Mouse (Mus musculus) MEL (cell line): ENCODE data around the gene Negr1. TPM values are rescaled to one million over a fixed set of nuclear protein-coding genes. Genes with fewer than 3 reads are reported as not detected.

ENCODE experiments used
- DNase-seq: peaks from one replicate; pipeline ENCODE4 v3.0.0; 2011; ENCODE audit warnings: low read depth, low spot score
- H3K27ac ChIP-seq: 2 replicates; pipeline ENCODE4 v1.5.1; 2012; ENCODE audit warnings: low read depth, mild to moderate bottlenecking, control low read depth, low read length, moderate library complexity; ENCODE audit not compliant: control insufficient read depth
- H3K27me3 ChIP-seq, 2 experiments: fragments of 150-350 bp in 1 of 2; sonication (generic) in 1 of 2; 2 replicates each; pipeline ENCODE4 v1.6.1; 2012; ENCODE audit warnings: low read length in 2 of 2, mild to moderate bottlenecking in 2 of 2, improper control_type of control experiment in 1 of 2, moderate library complexity in 1 of 2; ENCODE audit not compliant: insufficient read depth in 2 of 2, control insufficient read depth in 1 of 2
- H3K36me3 ChIP-seq, 2 experiments: 2 replicates each; pipeline ENCODE4 v1.6.1; 2012 to 2014; ENCODE audit warnings: low read length in 2 of 2, improper control_type of control experiment in 1 of 2, inconsistent platforms in 1 of 2, mild to moderate bottlenecking in 1 of 2; ENCODE audit not compliant: insufficient read depth in 2 of 2, control insufficient read depth in 1 of 2
- H3K4me1 ChIP-seq, 2 experiments: fragments of 150-350 bp in 1 of 2; sonication (generic) in 1 of 2; 2 replicates each; pipeline ENCODE4 v1.6.1; 2012; ENCODE audit warnings: low read length in 2 of 2, improper control_type of control experiment in 1 of 2, mild to moderate bottlenecking in 1 of 2; ENCODE audit not compliant: insufficient read depth in 2 of 2, control insufficient read depth in 1 of 2
- H3K4me3 ChIP-seq, 2 experiments: fragments of 150-350 bp in 1 of 2; sonication (generic) in 1 of 2; 2 replicates each; pipeline ENCODE4 v1.5.1; 2012; ENCODE audit warnings: low read depth in 2 of 2, low read length in 2 of 2, mild to moderate bottlenecking in 2 of 2, moderate library complexity in 2 of 2, control low read depth in 1 of 2, improper control_type of control experiment in 1 of 2; ENCODE audit not compliant: control insufficient read depth in 1 of 2, insufficient read depth in 1 of 2
- H3K79me2 ChIP-seq: 2 replicates; pipeline ENCODE4 v1.6.1; 2012; ENCODE audit warnings: mild to moderate bottlenecking, low read length, moderate library complexity; ENCODE audit not compliant: control insufficient read depth, poor library complexity, insufficient read depth
- H3K9ac ChIP-seq: 2 replicates; pipeline ENCODE4 v1.6.1; 2012; ENCODE audit warnings: low read depth, mild to moderate bottlenecking, control low read depth, low read length, moderate library complexity; ENCODE audit not compliant: control insufficient read depth, poor library complexity, severe bottlenecking
- H3K9me3 ChIP-seq: fragments of 150-350 bp; sonication (generic); replicated peaks from 2 replicates; pipeline ENCODE4 v1.6.1; 2012; ENCODE audit warnings: mild to moderate bottlenecking, low read length, improper control_type of control experiment, moderate library complexity; ENCODE audit not compliant: insufficient read depth
- BHLHE40 ChIP-seq: IDR thresholded peaks from 2 replicates; pipeline ENCODE4 v1.6.1; 2012; ENCODE audit warnings: low read depth, mild to moderate bottlenecking, inconsistent platforms, low read length, improper control_type of control experiment, borderline replicate concordance
- CTCF ChIP-seq, 3 experiments: IDR thresholded peaks in 2 of 3; conservative IDR thresholded peaks in 1 of 3; 2 replicates each; pipeline ENCODE4 v1.5.1; 2011 to 2012; ENCODE audit warnings: low read length in 3 of 3, low read depth in 2 of 3, mild to moderate bottlenecking in 2 of 3, improper control_type of control experiment in 1 of 3, inconsistent platforms in 1 of 3, mixed read lengths in 1 of 3, moderate library complexity in 1 of 3; ENCODE audit not compliant: control insufficient read depth in 1 of 3, insufficient read depth in 1 of 3, poor library complexity in 1 of 3, severe bottlenecking in 1 of 3
- ELF1 ChIP-seq: IDR thresholded peaks from 2 replicates; pipeline ENCODE4 v1.6.1; 2014; ENCODE audit warnings: low read depth, mild to moderate bottlenecking, inconsistent platforms, low read length, improper control_type of control experiment, moderate library complexity
- EP300 ChIP-seq, 2 experiments: IDR thresholded peaks; 2 replicates each; pipeline ENCODE4 v1.6.1; 2011; ENCODE audit warnings: improper control_type of control experiment in 2 of 2, low read length in 2 of 2, low read depth in 1 of 2, mild to moderate bottlenecking in 1 of 2
- ETS1 ChIP-seq: IDR thresholded peaks from 2 replicates; pipeline ENCODE4 v1.6.1; 2012; ENCODE audit warnings: low read depth, mild to moderate bottlenecking, inconsistent platforms, low read length, improper control_type of control experiment, moderate library complexity
- HCFC1 ChIP-seq: IDR thresholded peaks from 2 replicates; pipeline ENCODE4 v1.6.1; 2012; ENCODE audit warnings: low read depth, mild to moderate bottlenecking, inconsistent platforms, low read length, improper control_type of control experiment, moderate library complexity
- KAT2A ChIP-seq: conservative IDR thresholded peaks from 2 replicates; pipeline ENCODE4 v1.6.1; 2012; ENCODE audit warnings: low read depth, low read length, improper control_type of control experiment, inconsistent platforms
- MAFK ChIP-seq: IDR thresholded peaks from 2 replicates; pipeline ENCODE4 v1.6.1; 2011; ENCODE audit warnings: low read depth, mild to moderate bottlenecking, low read length, improper control_type of control experiment, borderline replicate concordance
- MEF2A ChIP-seq: IDR thresholded peaks from 2 replicates; pipeline ENCODE4 v1.6.1; 2014; ENCODE audit warnings: low read depth, mild to moderate bottlenecking, inconsistent platforms, low read length, improper control_type of control experiment; ENCODE audit not compliant: poor library complexity, insufficient replicate concordance, severe bottlenecking; ENCODE audit errors: extremely low read depth
- MXI1 ChIP-seq: IDR thresholded peaks from 2 replicates; pipeline ENCODE4 v1.6.1; 2011; ENCODE audit warnings: mild to moderate bottlenecking, low read depth, low read length, improper control_type of control experiment
- MYC ChIP-seq: IDR thresholded peaks from 2 replicates; pipeline ENCODE4 v1.6.1; 2011; ENCODE audit warnings: low read depth, mild to moderate bottlenecking, low read length, improper control_type of control experiment, moderate library complexity
- NELFE ChIP-seq: IDR thresholded peaks from 2 replicates; pipeline ENCODE4 v1.6.1; 2011; ENCODE audit warnings: low read depth, low read length, improper control_type of control experiment
- POLR2A ChIP-seq, 2 experiments: IDR thresholded peaks; 2 replicates each; pipeline ENCODE4 v1.6.1; 2011 to 2012; ENCODE audit warnings: low read length in 2 of 2, mild to moderate bottlenecking in 2 of 2, control low read depth in 1 of 2, improper control_type of control experiment in 1 of 2, low read depth in 1 of 2, moderate library complexity in 1 of 2; ENCODE audit not compliant: control insufficient read depth in 1 of 2, insufficient read depth in 1 of 2, poor library complexity in 1 of 2
- RAD21 ChIP-seq: IDR thresholded peaks from 2 replicates; pipeline ENCODE4 v1.6.1; 2011; ENCODE audit warnings: mild to moderate bottlenecking, low read depth, low read length, improper control_type of control experiment
- RCOR1 ChIP-seq: IDR thresholded peaks from 2 replicates; pipeline ENCODE4 v1.6.1; 2012; ENCODE audit warnings: low read depth, mild to moderate bottlenecking, inconsistent platforms, low read length, improper control_type of control experiment
- SIN3A ChIP-seq: IDR thresholded peaks from 2 replicates; pipeline ENCODE4 v1.6.1; 2012; ENCODE audit warnings: low read length, improper control_type of control experiment, inconsistent platforms
- SMC3 ChIP-seq: IDR thresholded peaks from 2 replicates; pipeline ENCODE4 v1.6.1; 2011; ENCODE audit warnings: low read depth, low read length, improper control_type of control experiment
- TAL1 ChIP-seq: IDR thresholded peaks from 2 replicates; pipeline ENCODE4 v1.6.1; 2012; ENCODE audit warnings: mild to moderate bottlenecking, inconsistent platforms, low read length, moderate library complexity, mixed read lengths
- TBP ChIP-seq: IDR thresholded peaks from 2 replicates; pipeline ENCODE4 v1.8.0; 2011; ENCODE audit warnings: low read depth, low read length, improper control_type of control experiment
- USF1 ChIP-seq: IDR thresholded peaks from 2 replicates; pipeline ENCODE4 v1.6.1; 2014; ENCODE audit warnings: low read depth, mild to moderate bottlenecking, inconsistent platforms, low read length, improper control_type of control experiment, moderate library complexity
- ZC3H11A ChIP-seq: IDR thresholded peaks from 2 replicates; pipeline ENCODE4 v1.6.1; 2012; ENCODE audit warnings: low read depth, mild to moderate bottlenecking, inconsistent platforms, low read length, improper control_type of control experiment
- ZNF384 ChIP-seq: IDR thresholded peaks from 2 replicates; pipeline ENCODE4 v1.6.1; 2012; ENCODE audit warnings: low read depth, mild to moderate bottlenecking, inconsistent platforms, low read length, improper control_type of control experiment
- polyA plus RNA-seq, 2 experiments: library from polyadenylated mRNA; stranded (reverse) in 1 of 2; unstranded in 1 of 2; fragments of >175 nt in 1 of 2; fragments of >200 nt in 1 of 2; gene quantifications; 2 replicates each; pipeline versions ENCODE4 v1.2.1 to v1.2.4; 2012; ENCODE audit warnings: low replicate concordance in 2 of 2, low read depth in 1 of 2; ENCODE audit not compliant: insufficient read length in 2 of 2, insufficient read depth in 1 of 2, missing spikeins in 1 of 2
- total RNA-seq: library from RNA; depleted of rRNA; stranded (reverse); fragments of 300-350 nt; gene quantifications from 2 replicates; pipeline ENCODE4 v1.2.3, GENCODE M21; 2012

Gene Negr1
- total and polyA plus RNA-seq, 3 experiments = not detected

- H3K36me3 ChIP-seq = no peaks in the 10 kb centered on the region
- no peaks in the 10 kb centered on the region for H3K9me3 ChIP-seq
- H3K79me2 ChIP-seq = no peaks in the 10 kb centered on the region
- no peak overlapping the region for H3K9ac ChIP-seq
- H3K4me3 ChIP-seq = no peak overlapping the region
- no peaks in the 10 kb centered on the region for H3K27me3 ChIP-seq
- H3K4me1 ChIP-seq = no peaks in the 10 kb centered on the region
- no peak overlapping the region for H3K27ac ChIP-seq
- no peak for DNase-seq
- TF ChIP-seq RAD21 (no peak), CTCF (IDR thresholded peaks at IDR 0.05 in 2 of 3, conservative IDR thresholded peaks at IDR 0.05 in 1 of 3; ENCODE audit: control insufficient read depth in 1 of 3, insufficient read depth in 1 of 3, low read depth in 2 of 3, low read length in 3 of 3, poor library complexity in 1 of 3, severe bottlenecking in 1 of 3) (peak in 1 of 3 experiments; percentile 15; a peak in 2 of 6 replicates)
Observed at GRCm38 (mm10) chr3:157268742-157269141, 707.1 kb downstream of the Negr1 start.

DNA sequence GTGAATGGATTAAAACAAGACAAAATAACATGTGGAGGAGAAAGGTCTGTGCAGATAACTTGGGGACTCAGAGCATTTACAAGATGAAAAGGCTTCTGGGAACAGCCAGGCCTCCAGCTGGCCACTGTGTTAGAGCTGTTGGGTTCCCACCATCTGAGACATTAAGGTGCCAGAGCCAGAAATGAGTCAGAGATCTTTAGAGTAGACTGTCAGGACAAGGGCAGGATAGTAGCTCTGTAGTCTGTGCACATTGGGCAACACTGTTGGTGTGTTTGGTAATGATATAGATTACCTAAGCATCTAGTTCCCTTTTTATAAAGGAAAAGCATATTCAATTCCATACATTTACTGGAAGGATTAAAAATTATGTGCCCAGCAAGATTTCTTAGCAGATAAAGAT lies 710.8 kb downstream of the Negr1 start:
- no peaks in the 10 kb centered on the region for H3K79me2 ChIP-seq
- no peaks in the 10 kb centered on the region for H3K27me3 ChIP-seq
- no peaks in the 10 kb centered on the region for H3K9me3 ChIP-seq
- H3K9ac ChIP-seq = no peak overlapping the region
- no peaks in the 10 kb centered on the region for H3K4me1 ChIP-seq
- no peak for DNase-seq
- no peaks in the 10 kb centered on the region for H3K36me3 ChIP-seq
- H3K4me3 ChIP-seq = no peak overlapping the region
- H3K27ac ChIP-seq = no peak overlapping the region
- TF ChIP-seq SMC3 (no peak), ZNF384 (no peak)

GRCm38 (mm10) chr3:157274143-157274542 lies 712.5 kb downstream of the Negr1 start:
- Histone ChIP-seq H3K27me3 (no peaks in the 10 kb centered on the region), H3K9ac (no peak overlapping the region), H3K4me1 (no peaks in the 10 kb centered on the region), H3K9me3 (no peaks in the 10 kb centered on the region), H3K27ac (no peak overlapping the region), H3K79me2 (no peaks in the 10 kb centered on the region), H3K36me3 (no peaks in the 10 kb centered on the region), H3K4me3 (no peak overlapping the region)
- no peak for TF ChIP-seq HCFC1
- TF ChIP-seq SMC3 = no peak
- no peak for TF ChIP-seq MAFK
- no peak for TF ChIP-seq MXI1
- TF ChIP-seq MYC = no peak
- TF ChIP-seq EP300 (IDR thresholded peaks at IDR 0.05; ENCODE audit: low read depth in 1 of 2, low read length in 2 of 2) = no peak
- no peak for TF ChIP-seq TAL1
- TF ChIP-seq ELF1 = no peak
- TF ChIP-seq KAT2A = no peak
- no peak for TF ChIP-seq SIN3A
- no peak for TF ChIP-seq NELFE
- no peak for TF ChIP-seq USF1
- no peak for TF ChIP-seq BHLHE40
- no peak for TF ChIP-seq ZC3H11A
- no peak for TF ChIP-seq MEF2A
- no peak for TF ChIP-seq ETS1
- no peak for TF ChIP-seq RCOR1
- TF ChIP-seq TBP = no peak
- no peak for TF ChIP-seq POLR2A (IDR thresholded peaks at IDR 0.05; ENCODE audit: control insufficient read depth in 1 of 2, insufficient read depth in 1 of 2, low read depth in 1 of 2, low read length in 2 of 2, poor library complexity in 1 of 2)
- no peak for DNase-seq
